Mouse (Mus musculus): ENCODE measurements around the gene AL607142.1. TPM values are rescaled to one million over a fixed set of nuclear protein-coding genes. Genes with fewer than 3 reads are reported as not detected.

Gene AL607142.1
- total RNA-seq, 2 experiments from 2014 or later = not detected

DNA sequence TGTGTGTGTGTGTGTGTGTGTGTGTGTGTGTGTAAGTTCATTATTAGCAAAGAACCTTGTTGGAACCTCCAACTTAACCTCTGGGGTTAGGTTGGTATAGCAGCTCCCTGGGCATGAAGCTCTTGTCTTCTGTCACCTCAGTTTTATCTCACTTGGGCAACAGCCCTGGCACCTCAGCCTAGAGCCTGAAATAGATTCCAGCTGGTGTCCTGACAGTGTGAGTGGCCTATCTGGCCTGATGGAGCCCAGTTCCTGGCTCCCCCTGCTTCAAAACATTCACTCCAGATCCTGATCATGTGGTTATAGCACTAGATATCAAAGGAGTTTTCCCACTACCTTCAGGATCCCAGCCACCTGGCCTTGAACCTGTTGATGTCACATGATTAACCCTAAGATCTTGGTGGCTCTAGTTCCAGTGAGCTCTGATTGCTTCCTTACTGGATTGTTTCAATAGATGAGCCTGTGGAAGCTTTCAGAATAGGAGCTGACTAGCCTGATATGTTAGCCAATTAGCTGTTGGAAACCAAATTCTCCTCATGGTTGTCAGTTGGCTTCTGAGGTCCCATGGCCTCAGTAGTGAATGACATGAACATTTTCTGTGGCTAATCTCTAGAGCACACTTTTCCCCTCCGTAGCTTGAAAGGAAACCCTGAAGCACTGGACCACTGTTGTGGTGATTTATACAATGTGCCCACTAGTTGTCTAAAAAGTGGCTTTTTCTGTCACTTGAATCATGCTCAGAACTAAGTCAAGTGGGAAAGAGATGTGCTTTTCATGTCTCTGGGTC lies 27.4 kb downstream of the AL607142.1 start:
- DNase-seq = peak; percentile 41 to 51
- intact Hi-C loops (cut with DNase I) = loop anchor here (2.0 to 5.0 kb wide), 2 partner anchors 19 to 80 kb away; no protein-coding TSS in a partner anchor

DNA sequence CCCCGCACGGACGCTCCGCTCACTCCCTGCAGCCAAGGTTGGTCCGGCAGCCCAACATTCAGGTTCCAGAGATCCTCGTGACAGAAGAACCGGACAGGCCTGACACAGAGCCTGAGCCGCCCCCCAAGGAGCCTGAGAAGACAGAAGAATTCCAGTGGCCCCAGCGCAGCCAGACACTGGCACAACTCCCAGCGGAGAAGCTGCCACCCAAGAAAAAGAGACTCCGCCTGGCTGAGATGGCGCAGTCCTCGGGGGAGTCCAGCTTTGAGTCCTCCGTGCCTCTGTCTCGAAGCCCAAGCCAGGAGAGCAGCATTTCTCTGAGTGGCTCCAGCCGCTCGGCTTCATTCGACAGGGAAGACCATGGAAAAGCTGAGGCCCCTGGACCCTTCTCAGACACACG lies 32.1 kb downstream of the AL607142.1 start:
- no peak for DNase-seq
- intact Hi-C loops (cut with DNase I) = no loop called here

DNA sequence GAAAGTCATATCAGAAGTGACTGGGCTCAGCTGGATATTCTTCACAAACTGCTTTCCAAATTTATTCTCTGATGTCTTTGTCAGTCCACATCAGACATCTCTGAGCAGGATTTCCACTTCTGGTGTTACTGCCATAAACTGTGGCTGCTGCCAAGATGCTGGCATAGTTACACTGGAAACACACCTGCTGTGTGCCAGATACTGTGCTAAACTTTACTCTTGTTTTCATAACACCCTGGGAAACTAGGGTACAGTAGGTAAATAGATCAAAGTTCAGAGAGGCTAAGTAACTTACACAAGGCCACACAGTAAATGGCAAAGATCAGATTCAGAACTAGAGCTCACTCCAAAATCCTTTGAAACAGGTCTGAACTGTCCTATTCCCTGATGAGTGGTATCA lies 36.4 kb downstream of the AL607142.1 start:
- intact Hi-C loops (cut with DNase I) = loop anchor here (5.0 kb wide), 3 partner anchors 139 to 294 kb away; no protein-coding TSS in a partner anchor
- DNase-seq = no peak

DNA sequence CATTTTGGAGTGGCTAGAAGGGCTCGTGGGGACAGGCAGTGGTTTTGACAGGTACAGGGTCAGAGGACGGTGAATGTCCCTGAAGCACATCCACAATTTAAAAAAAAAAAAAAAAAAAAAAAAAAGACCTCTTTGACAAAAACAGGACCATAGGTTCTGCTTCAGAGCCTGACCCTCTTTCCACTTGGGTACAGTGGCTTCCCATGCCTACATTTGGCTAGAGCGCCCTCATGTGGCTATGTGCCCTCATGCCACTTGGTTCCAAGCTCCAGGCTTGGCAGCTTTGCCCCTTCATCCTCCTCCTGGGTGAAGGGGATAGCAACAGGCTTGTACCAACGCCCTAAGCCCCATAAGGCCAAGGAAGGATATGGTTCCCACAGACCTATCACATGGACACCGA lies 39.8 kb downstream of the AL607142.1 start:
- DNase-seq = peak; percentile 69 to 77
- intact Hi-C loops (cut with DNase I) = loop anchor here (5.0 kb wide), 3 partner anchors 142 to 297 kb away; no protein-coding TSS in a partner anchor

DNA sequence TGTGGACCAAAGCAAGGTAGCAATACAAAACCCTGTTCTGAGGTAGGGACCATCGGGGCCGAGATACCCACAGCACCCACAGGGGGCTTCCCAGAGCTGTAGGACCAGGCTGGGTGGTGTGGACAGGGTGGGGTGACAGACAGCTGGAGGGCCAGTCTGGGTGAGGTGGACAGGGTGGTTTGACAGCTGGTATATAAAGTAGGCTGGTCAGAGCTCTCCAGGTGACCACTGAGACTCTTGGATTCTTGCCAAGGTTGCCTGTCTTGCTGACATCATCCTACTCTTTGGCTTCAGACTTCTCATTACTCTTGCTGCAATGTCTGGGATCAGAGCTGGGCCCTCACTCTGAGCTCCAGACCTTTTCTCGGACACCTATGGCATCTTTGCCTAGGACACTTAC lies 41.6 kb downstream of the AL607142.1 start:
- intact Hi-C loops (cut with DNase I) = no loop called here
- peak in 1 of 2 experiments; percentile 0 for DNase-seq

DNA sequence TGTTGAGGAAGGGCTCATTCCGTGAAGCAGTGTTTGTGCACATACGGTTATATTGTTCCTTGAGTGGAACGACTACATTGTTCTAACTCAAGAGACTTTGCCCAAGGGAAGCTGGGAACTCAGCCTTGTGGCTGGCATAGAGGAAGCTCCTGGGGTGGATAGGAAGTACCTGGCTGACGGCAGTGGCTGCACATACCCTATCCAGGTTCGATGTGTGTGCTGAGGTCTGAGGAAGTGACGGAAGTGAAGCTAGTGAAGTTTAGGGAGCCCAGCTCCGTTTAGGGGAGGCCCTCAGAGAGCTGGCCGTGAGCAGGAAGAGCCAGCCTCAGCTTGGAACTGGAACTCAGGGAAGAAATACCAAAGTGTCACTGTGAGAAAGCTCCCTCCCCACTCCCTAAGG lies 43.0 kb downstream of the AL607142.1 start:
- no peak for DNase-seq
- intact Hi-C loops (cut with DNase I) = no loop called here

DNA sequence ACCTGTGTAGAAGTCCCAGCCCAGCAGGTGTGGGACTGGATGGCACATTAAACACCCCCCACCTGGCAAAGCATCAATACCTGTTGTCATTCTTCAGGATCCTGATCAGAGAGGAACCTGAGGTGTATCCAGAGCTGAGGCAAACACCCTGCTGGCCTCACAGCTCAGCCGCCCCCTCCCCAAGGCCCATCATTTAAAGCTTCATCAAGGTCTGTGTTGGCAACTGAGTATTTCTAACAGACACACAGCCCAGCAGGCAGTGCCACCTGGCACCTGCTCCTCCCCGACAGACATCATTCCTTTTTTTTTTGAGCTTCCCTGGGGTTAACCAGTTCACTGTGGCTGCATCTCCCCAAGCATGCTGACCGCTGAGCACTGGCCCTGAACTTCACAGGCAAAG lies 50.7 kb downstream of the AL607142.1 start:
- DNase-seq = no peak
- intact Hi-C loops (cut with DNase I) = no loop called here

DNA sequence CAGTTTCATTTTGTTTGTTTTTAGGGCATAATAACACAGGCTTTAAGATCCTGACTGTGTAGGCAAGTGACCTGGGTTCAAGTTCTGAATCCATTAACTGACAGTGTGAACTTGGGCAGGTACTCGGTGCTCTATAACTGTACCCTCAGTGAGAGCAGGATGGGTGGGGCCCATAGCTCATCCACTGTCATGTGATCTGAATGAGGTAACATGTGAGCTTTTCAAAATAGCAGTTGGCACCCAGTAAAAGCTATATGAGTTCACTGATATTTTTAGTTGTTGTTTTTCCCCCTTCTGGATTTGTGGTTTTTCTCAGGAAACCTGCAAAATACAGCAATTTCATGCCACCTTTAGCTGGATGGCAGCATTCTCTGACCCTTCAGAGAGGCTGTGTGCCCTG lies 51.5 kb downstream of the AL607142.1 start:
- intact Hi-C loops (cut with DNase I) = no loop called here
- no peak for DNase-seq

DNA sequence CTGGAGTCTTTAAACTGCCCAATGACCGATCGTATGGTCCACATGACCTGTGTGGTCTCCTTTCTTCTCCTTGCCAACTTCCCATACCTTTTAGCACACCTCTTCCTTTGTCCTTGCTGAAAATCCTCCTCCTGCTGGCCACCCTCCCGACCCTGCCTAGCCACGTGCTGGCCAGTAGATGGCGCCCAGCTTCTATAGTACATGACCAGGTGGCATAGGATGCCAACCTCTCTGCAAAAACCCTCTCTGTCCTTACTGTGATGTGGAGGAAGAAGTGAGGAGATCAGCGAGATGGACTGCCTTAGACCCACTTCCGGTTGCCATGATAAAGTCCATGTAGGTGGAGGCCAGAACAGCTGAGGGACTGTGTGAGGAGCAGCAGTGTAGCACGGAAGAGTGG lies 55.5 kb downstream of the AL607142.1 start:
- intact Hi-C loops (cut with DNase I) = loop anchor here (2.0 to 5.0 kb wide), 3 partner anchors 67 to 262 kb away; no protein-coding TSS in a partner anchor
- peak; percentile 72 to 73 for DNase-seq

DNA sequence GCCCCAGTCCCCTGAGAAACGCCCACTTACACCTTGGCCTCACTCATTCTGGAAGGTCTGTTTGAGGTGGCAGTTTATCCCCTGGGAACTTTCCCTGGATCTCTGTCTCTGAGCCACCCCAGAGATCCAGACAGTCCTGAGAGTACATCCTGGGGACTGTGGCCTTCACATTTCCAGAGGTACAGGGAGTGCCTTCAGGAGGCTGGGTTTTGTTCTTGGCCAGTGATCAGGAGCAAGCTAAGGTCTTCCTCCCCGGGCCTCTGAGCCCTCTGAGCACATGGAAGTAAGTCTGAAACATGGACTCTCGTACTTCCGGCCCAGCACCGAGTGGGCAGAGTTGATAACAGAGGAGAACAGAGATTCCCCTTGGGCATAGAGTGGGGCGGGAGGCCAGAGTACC lies 59.9 kb downstream of the AL607142.1 start:
- no peak for DNase-seq
- intact Hi-C loops (cut with DNase I) = loop anchor here (5.0 kb wide), 2 partner anchors 198 to 258 kb away; no protein-coding TSS in a partner anchor

DNA sequence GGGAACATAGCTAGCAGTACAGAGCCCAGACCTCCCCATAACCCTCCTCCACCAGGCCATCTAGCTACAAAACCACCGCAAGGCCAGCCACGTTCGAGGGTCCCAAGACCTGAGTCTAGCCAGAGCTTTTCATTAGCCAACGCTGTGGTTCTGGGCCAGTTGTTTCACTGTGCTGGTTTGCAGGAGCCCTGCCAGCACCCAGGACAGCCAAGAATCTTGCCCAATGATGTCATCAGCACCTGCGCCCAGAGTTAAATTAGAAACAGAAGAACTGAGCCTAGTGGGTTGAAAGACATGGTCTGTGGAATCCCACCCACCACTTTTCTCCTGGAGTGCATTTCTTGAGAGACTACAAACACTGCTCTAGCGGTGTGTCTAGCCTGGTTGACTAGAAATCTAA lies 61.3 kb downstream of the AL607142.1 start:
- DNase-seq = peak; percentile 56 to 60
- intact Hi-C loops (cut with DNase I) = no loop called here

DNA sequence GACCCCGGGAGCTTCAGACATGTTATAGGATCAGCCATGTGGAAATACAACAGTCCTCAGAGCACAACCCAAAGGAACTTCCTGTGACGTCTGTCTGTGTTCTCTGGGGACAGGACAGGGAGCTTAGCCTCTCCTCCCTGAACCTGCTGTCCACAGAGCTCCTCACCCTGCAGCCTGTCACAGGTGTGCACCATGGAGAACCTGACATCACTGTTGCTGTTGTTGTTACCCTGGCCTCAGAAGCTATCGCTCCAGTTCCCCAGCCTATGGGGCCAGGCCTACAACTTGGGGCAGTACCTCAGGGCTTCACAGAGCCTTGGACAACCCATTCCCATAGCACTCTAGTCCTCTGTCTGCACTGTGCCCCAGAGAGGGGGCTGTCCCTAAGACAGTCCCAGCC lies 62.5 kb downstream of the AL607142.1 start:
- intact Hi-C loops (cut with DNase I) = no loop called here
- DNase-seq = no peak

DNA sequence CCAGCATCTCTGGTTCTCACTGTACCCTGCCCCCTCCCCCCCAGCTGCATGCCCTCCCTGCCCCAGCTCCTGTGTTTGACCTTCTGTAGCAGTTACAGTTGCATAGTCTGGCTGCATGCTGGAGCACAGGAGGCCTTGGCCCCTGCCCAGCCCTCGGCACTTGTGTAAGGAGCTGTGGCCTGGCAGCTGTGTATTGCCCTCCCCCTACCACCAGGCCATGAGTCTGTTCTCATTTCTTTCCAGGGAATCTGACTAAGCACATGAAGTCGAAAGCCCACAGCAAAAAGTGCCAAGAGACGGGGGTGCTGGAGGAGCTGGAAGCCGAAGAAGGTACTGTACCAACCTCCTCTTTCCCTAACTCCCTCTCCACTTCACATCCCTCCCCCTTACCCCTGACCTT lies 63.2 kb downstream of the AL607142.1 start:
- peak; percentile 52 to 56 for DNase-seq
- intact Hi-C loops (cut with DNase I) = no loop called here

DNA sequence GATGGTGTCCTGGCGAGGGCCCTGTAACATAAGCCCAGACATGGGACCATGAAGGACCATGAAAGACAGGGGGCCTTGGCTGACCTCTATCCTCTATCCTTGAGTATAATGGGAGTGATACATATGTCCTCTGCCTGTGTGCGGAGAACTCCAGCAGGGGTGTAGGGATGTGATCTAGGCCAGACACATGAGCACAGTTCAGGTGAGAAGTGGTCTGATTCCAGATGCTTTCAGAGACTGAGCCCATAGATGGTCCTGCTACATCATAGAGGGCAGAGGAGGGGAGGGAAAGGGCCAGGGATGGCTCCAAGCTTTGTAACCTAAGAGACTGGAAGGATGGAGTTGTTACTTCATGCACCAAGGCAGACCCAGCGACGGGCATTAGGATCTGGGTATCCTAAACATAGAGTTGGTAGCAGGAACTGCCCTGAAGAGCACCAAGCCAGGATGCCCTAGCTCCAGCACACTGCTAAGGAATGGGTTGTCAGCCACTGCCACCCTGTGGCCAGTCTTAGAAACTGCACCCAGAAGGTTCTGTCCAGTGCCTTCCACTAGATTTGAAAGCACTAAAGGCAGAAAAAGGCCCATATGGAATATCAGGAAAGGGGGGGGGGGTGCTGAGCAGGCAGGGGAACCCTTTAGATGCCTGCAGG lies 64.6 kb downstream of the AL607142.1 start:
- peak; percentile 53 to 54 for DNase-seq
- intact Hi-C loops (cut with DNase I) = loop anchor here (1.0 kb wide), 1 partner anchor 60 kb away; no protein-coding TSS in a partner anchor

DNA sequence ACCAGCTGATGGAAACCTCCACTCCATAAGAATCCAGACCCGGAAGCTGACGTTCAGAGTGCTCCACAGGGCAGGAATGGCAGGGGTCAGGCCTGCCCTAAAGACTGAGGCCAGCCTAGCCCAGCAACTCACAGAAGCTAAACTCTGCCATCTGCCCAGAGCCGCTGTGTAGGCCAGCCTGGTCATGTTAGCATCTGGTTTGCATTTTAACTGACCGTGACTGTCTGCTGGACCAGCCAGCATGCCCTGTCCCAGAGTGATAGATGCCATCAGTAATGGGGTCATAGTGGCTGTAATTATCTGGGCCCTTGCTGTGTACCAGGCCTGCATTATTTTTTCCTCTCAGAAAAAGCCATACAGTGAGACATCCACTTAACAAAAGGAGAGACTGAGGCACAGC lies 66.1 kb downstream of the AL607142.1 start:
- intact Hi-C loops (cut with DNase I) = loop anchor here (10.0 kb wide), 1 partner anchor 896 kb away; the partner anchor contains the start of genes AU022252 and P3h1
- no peak for DNase-seq

DNA sequence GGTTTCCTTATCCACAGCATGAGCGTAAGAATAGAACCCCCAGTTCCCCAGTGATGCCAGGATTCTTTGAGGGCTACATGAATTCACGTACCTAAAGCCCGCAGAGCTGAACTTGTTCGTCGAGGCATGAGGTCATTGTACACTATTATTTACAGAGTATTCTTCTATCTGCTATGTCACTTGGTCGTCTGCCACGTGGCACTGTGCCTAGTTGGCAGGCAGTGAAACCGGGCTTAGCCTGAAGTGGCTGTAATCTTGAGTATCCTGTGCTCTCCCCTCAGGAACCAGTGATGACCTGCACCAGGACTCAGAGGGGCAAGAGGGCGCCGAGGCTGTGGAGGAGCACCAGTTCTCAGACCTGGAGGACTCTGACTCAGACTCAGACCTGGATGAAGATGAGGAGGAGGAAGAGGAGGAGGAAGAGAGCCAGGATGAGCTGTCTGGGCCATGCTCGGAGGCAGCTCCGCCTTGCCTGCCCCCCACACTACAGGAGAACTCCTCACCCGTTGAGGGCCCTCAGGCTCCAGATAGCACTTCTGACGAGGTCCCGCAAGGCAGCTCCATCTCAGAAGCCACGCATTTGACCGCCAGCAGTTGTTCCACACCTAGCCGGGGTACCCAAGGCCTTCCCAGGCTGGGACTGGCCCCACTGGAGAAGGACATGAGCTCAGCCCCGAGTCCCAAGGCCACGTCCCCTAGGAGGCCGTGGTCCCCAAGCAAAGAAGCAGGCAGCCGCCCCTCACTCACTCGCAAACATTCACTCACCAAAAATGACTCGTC lies 66.8 kb downstream of the AL607142.1 start:
- peak; percentile 45 to 73 for DNase-seq
- intact Hi-C loops (cut with DNase I) = loop anchor here (10.0 kb wide), 1 partner anchor 897 kb away; the partner anchor contains the start of genes AU022252 and P3h1

DNA sequence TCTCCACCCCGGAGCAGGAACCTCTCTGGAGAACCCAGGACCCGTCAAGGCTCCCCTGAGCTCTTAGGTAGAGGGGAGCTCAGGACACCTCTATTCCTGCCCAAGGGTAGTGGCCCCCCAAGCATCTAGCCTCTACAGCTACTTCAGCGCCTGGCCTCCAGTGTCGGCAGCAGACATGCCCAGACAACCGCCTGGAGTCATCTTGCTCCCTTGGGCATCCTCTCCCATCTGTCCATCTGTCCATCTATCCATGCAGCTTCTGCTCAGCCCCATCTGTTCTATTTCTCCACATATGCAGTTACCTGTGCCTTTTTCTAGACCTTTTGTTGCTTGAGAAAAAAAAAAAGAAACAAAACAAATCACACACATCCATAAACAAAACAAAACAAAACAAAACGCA lies 69.4 kb downstream of the AL607142.1 start:
- no peak for DNase-seq
- intact Hi-C loops (cut with DNase I) = loop anchor here (10.0 kb wide), 1 partner anchor 899 kb away; the partner anchor contains the start of genes AU022252 and P3h1

DNA sequence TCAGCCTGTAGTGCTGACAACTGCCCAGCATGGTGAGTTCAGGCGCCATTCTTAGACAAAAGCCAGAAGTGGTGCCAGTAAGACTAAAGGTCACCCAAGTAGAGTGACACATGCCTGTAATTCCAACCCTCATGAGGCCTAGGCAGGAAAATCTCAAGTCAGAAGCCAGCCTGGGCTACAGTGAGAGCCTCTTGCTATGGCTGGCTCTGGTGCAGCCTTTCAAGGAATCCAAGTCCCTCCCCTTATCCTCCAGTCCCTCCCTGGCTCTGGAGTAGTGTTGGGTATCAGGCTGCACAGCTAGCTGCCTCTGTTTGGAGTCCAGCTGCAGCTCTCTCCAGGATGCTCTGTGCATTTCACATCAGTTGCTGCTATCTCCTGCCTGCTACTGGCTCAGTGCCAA lies 77.0 kb downstream of the AL607142.1 start:
- intact Hi-C loops (cut with DNase I) = no loop called here
- DNase-seq = no peak

DNA sequence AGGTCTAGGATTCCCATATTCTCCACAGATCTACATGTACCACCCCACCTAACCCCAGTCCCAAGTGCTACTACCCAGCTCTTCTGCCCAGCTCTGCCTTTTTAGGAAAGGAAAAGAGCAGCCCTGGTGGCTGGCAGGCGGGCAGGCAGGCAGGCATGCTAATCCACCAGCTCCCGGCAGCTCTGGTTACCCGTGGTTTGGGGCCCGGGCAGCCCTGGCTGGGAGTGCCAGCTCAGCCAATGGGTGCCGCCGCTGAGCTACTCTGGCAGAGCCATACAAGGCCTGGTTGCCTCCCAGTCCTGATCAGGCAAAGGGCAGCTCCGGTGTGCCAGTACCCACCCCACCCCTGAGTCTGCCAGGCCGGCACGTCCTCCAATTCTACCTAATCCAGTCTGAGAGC lies 78.1 kb downstream of the AL607142.1 start:
- no peak for DNase-seq
- intact Hi-C loops (cut with DNase I) = no loop called here

Data from heart, postnatal 36 days (tissue).